Mouse (Mus musculus): Measurements from ENCODE around the gene 1190005I06Rik. TPM values are rescaled to one million over a fixed set of nuclear protein-coding genes. Genes with fewer than 3 reads are reported as not detected.

Gene 1190005I06Rik
- polyA plus RNA-seq, 2 experiments: 0.28 to 0.86 TPM

GRCm38 (mm10) chr8:120631441-120632375 is 15.7 kb downstream of the 1190005I06Rik start:
- H3K27me3 ChIP-seq (ENCODE audit: control insufficient read depth, insufficient read depth, low read length): peaks cover 24% of the 10 kb centered on the region
- no peak overlapping the region for H3K4me2 ChIP-seq (ENCODE audit: low read depth)
- no peak for ATAC-seq (ENCODE audit: insufficient read depth)
- no peaks in the 10 kb centered on the region for H3K9me3 ChIP-seq (ENCODE audit: control insufficient read depth, low read length)
- 77% methylated on average over 21 of the region's 21 CpGs for WGBS (ENCODE audit: insufficient replicate concordance)
- no peak overlapping the region for H3K4me3 ChIP-seq (ENCODE audit: insufficient read depth in 1 of 2, low read depth in 2 of 2, low read length in 2 of 2)
- H3K36me3 ChIP-seq (replicated peaks; ENCODE audit: control insufficient read depth, insufficient read depth, low read depth): no peaks in the 10 kb centered on the region
- TF ChIP-seq EP300 (IDR thresholded peaks at IDR 0.05; ENCODE audit: low read depth) (no peak), CTCF (IDR thresholded peaks at IDR 0.05; ENCODE audit: low read depth) (no peak)
- no peaks in the 10 kb centered on the region for H3K4me1 ChIP-seq (replicated peaks; ENCODE audit: control insufficient read depth in 2 of 2, insufficient read depth in 2 of 2, low read length in 1 of 2)
- DNase-seq (ENCODE audit: low read depth in 3 of 3, low spot score in 3 of 3): no peak
- H3K27ac ChIP-seq: no peak overlapping the region
- no peak overlapping the region for H3K9ac ChIP-seq (replicated peaks)

- no peak for TF ChIP-seq CTCF (IDR thresholded peaks at IDR 0.05; ENCODE audit: low read depth)
- TF ChIP-seq EP300 (IDR thresholded peaks at IDR 0.05; ENCODE audit: low read depth): no peak
Measured at GRCm38 (mm10) chr8:120630848-120631247, 16.6 kb downstream of the 1190005I06Rik start.

GRCm38 (mm10) chr8:120630031-120630430 is 17.4 kb downstream of the 1190005I06Rik start:
- Histone ChIP-seq H3K27me3 (ENCODE audit: control insufficient read depth, insufficient read depth, low read length) (peaks cover 21% of the 10 kb centered on the region), H3K27ac (no peak overlapping the region), H3K9me3 (ENCODE audit: control insufficient read depth, low read length) (no peaks in the 10 kb centered on the region), H3K4me2 (ENCODE audit: low read depth) (no peak overlapping the region), H3K36me3 (replicated peaks; ENCODE audit: control insufficient read depth, insufficient read depth, low read depth) (no peaks in the 10 kb centered on the region), H3K9ac (replicated peaks) (no peak overlapping the region), H3K4me1 (replicated peaks; ENCODE audit: control insufficient read depth in 2 of 2, insufficient read depth in 2 of 2, low read length in 1 of 2) (no peaks in the 10 kb centered on the region), H3K4me3 (ENCODE audit: insufficient read depth in 1 of 2, low read depth in 2 of 2, low read length in 2 of 2) (no peak overlapping the region)
- 56% methylated on average over 5 of the region's 5 CpGs for WGBS (ENCODE audit: insufficient replicate concordance)
- TF ChIP-seq CTCF (IDR thresholded peaks at IDR 0.05; ENCODE audit: low read depth) (no peak), EP300 (IDR thresholded peaks at IDR 0.05; ENCODE audit: low read depth) (no peak)
- DNase-seq (ENCODE audit: low read depth in 3 of 3, low spot score in 3 of 3) (no peak), ATAC-seq (ENCODE audit: insufficient read depth) (no peak)

More at GRCm38 (mm10) chr8:120630848-120631247, 16.6 kb downstream of the 1190005I06Rik start:
- Histone ChIP-seq H3K27ac (no peak overlapping the region), H3K9ac (replicated peaks) (no peak overlapping the region), H3K4me1 (replicated peaks; ENCODE audit: control insufficient read depth in 2 of 2, insufficient read depth in 2 of 2, low read length in 1 of 2) (no peaks in the 10 kb centered on the region), H3K4me3 (ENCODE audit: insufficient read depth in 1 of 2, low read depth in 2 of 2, low read length in 2 of 2) (no peak overlapping the region), H3K36me3 (replicated peaks; ENCODE audit: control insufficient read depth, insufficient read depth, low read depth) (no peaks in the 10 kb centered on the region), H3K27me3 (ENCODE audit: control insufficient read depth, insufficient read depth, low read length) (peaks cover 24% of the 10 kb centered on the region), H3K4me2 (ENCODE audit: low read depth) (no peak overlapping the region), H3K9me3 (ENCODE audit: control insufficient read depth, low read length) (no peaks in the 10 kb centered on the region)
- DNase-seq (ENCODE audit: low read depth in 3 of 3, low spot score in 3 of 3): no peak
- no peak for ATAC-seq (ENCODE audit: insufficient read depth)
- 20% methylated on average over 6 of the region's 6 CpGs for WGBS (ENCODE audit: insufficient replicate concordance)

GRCm38 (mm10) chr8:120627298-120627697 is 20.1 kb downstream of the 1190005I06Rik start:
- WGBS (ENCODE audit: insufficient replicate concordance): 77% methylated on average over 5 of the region's 5 CpGs

GRCm38 (mm10) chr8:120626461-120626860 is 21.0 kb downstream of the 1190005I06Rik start:
- ATAC-seq (ENCODE audit: insufficient read depth) (no peak), DNase-seq (ENCODE audit: low read depth in 3 of 3, low spot score in 3 of 3) (no peak)
- H3K27ac ChIP-seq: no peak overlapping the region
- no peak overlapping the region for H3K4me2 ChIP-seq (ENCODE audit: low read depth)
- no peak overlapping the region for H3K4me3 ChIP-seq (ENCODE audit: insufficient read depth in 1 of 2, low read depth in 2 of 2, low read length in 2 of 2)
- H3K36me3 ChIP-seq (replicated peaks; ENCODE audit: control insufficient read depth, insufficient read depth, low read depth): no peaks in the 10 kb centered on the region
- H3K9ac ChIP-seq (replicated peaks): no peak overlapping the region
- no peaks in the 10 kb centered on the region for H3K27me3 ChIP-seq (ENCODE audit: control insufficient read depth, insufficient read depth, low read length)
- TF ChIP-seq EP300 (IDR thresholded peaks at IDR 0.05; ENCODE audit: low read depth) (no peak), CTCF (IDR thresholded peaks at IDR 0.05; ENCODE audit: low read depth) (no peak)
- 63% methylated on average over 11 of the region's 11 CpGs for WGBS (ENCODE audit: insufficient replicate concordance)
- H3K9me3 ChIP-seq (ENCODE audit: control insufficient read depth, low read length): no peaks in the 10 kb centered on the region
- peaks cover 0 to 10% of the 10 kb centered on the region in 2 experiments; a peak in 1 of 4 replicates for H3K4me1 ChIP-seq (replicated peaks; ENCODE audit: control insufficient read depth in 2 of 2, insufficient read depth in 2 of 2, low read length in 1 of 2)

More at GRCm38 (mm10) chr8:120627298-120627697, 20.1 kb downstream of the 1190005I06Rik start:
- Histone ChIP-seq H3K4me3 (ENCODE audit: insufficient read depth in 1 of 2, low read depth in 2 of 2, low read length in 2 of 2) (no peak overlapping the region), H3K36me3 (replicated peaks; ENCODE audit: control insufficient read depth, insufficient read depth, low read depth) (no peaks in the 10 kb centered on the region), H3K4me1 (replicated peaks; ENCODE audit: control insufficient read depth in 2 of 2, insufficient read depth in 2 of 2, low read length in 1 of 2) (peaks cover 0 to 6% of the 10 kb centered on the region in 2 experiments; a peak in 1 of 4 replicates), H3K9me3 (ENCODE audit: control insufficient read depth, low read length) (no peaks in the 10 kb centered on the region), H3K9ac (replicated peaks) (no peak overlapping the region), H3K27me3 (ENCODE audit: control insufficient read depth, insufficient read depth, low read length) (no peaks in the 10 kb centered on the region; the same call in 1 of the 2 replicates), H3K27ac (no peak overlapping the region), H3K4me2 (ENCODE audit: low read depth) (no peak overlapping the region)
- ATAC-seq (ENCODE audit: insufficient read depth) (no peak), DNase-seq (ENCODE audit: low read depth in 3 of 3, low spot score in 3 of 3) (no peak)
- TF ChIP-seq CTCF (IDR thresholded peaks at IDR 0.05; ENCODE audit: low read depth) (no peak), EP300 (IDR thresholded peaks at IDR 0.05; ENCODE audit: low read depth) (no peak)

Data from liver, embryonic 14.5 days (tissue).